Mouse (Mus musculus): ENCODE measurements around the gene Scai.
A peak's percentile ranks its signal among the peaks of the same experiment; 100 is the strongest.
"Not testable (repeated sequence)": the region's sequence is repeated elsewhere in the genome, so short reads cannot be mapped to it uniquely, and the experiment has no call there.

Scai gene

GRCm38 (mm10) chr2:39129526-39130326 is 60.8 kb downstream of the Scai start:
- peak; percentile 9 for DNase-seq (ENCODE audit: low read depth, low spot score)

- no peak for DNase-seq (ENCODE audit: low read depth, low spot score)
Measured at GRCm38 (mm10) chr2:39124167-39124566, 66.4 kb downstream of the Scai start.

GRCm38 (mm10) chr2:39121137-39121536 is 69.4 kb downstream of the Scai start:
- DNase-seq (ENCODE audit: low read depth, low spot score), result peak; percentile 3

GRCm38 (mm10) chr2:39116583-39116982 is 74.0 kb downstream of the Scai start:
- DNase-seq (ENCODE audit: low read depth, low spot score), result no peak

- no peak for DNase-seq (ENCODE audit: low read depth, low spot score)
Measured at GRCm38 (mm10) chr2:39114093-39114492, 76.4 kb downstream of the Scai start.

- DNase-seq (ENCODE audit: low read depth, low spot score), result no peak
Measured at GRCm38 (mm10) chr2:39110514-39110913, 80.0 kb downstream of the Scai start.

- DNase-seq (ENCODE audit: low read depth, low spot score), result not testable (repeated sequence)
Measured at GRCm38 (mm10) chr2:39109712-39110111, 80.8 kb downstream of the Scai start.

- not testable (repeated sequence) for DNase-seq (ENCODE audit: low read depth, low spot score)
Measured at GRCm38 (mm10) chr2:39099951-39100350, 90.6 kb downstream of the Scai start.

- peak; percentile 78 for DNase-seq (ENCODE audit: low read depth, low spot score)
Measured at GRCm38 (mm10) chr2:39097993-39098392, 92.5 kb downstream of the Scai start.

GRCm38 (mm10) chr2:39091966-39092365 is 98.6 kb downstream of the Scai start:
- DNase-seq (ENCODE audit: low read depth, low spot score), result no peak

- DNase-seq (ENCODE audit: low read depth, low spot score), result no peak
Measured at GRCm38 (mm10) chr2:39082706-39083105, 107.8 kb downstream of the Scai start.

- no peak for DNase-seq (ENCODE audit: low read depth, low spot score)
Measured at GRCm38 (mm10) chr2:39070666-39071065, 119.9 kb downstream of the Scai start.

GRCm38 (mm10) chr2:39069096-39069495 is 121.4 kb downstream of the Scai start:
- no peak for DNase-seq (ENCODE audit: low read depth, low spot score)

- DNase-seq (ENCODE audit: low read depth, low spot score), result peak; percentile 94
Measured at GRCm38 (mm10) chr2:39065400-39065987, 125.0 kb downstream of the Scai start, which contains the start of gene Golga1. TSS of gene Golga1 (minus strand) at chr2:39065541.

- DNase-seq (ENCODE audit: low read depth, low spot score), result no peak
Measured at GRCm38 (mm10) chr2:39064687-39065399, 125.7 kb downstream of the Scai start.

- DNase-seq (ENCODE audit: low read depth, low spot score), result no peak
Measured at GRCm38 (mm10) chr2:39048515-39048914, 142.0 kb downstream of the Scai start.

GRCm38 (mm10) chr2:39040215-39040614 is 150.3 kb downstream of the Scai start:
- DNase-seq (ENCODE audit: low read depth, low spot score), result no peak

- DNase-seq (ENCODE audit: low read depth, low spot score), result no peak
Measured at GRCm38 (mm10) chr2:39031611-39032010, 158.9 kb downstream of the Scai start.

GRCm38 (mm10) chr2:39020004-39020403 is 170.5 kb downstream of the Scai start:
- DNase-seq (ENCODE audit: low read depth, low spot score), result no peak

- DNase-seq (ENCODE audit: low read depth, low spot score), result no peak
Measured at GRCm38 (mm10) chr2:39016581-39016980, 174.0 kb downstream of the Scai start.

Measured in R1 (cell line).